Comparison of ENCODE assay signal across 8 mouse cellular contexts in the genomic region with DNA sequence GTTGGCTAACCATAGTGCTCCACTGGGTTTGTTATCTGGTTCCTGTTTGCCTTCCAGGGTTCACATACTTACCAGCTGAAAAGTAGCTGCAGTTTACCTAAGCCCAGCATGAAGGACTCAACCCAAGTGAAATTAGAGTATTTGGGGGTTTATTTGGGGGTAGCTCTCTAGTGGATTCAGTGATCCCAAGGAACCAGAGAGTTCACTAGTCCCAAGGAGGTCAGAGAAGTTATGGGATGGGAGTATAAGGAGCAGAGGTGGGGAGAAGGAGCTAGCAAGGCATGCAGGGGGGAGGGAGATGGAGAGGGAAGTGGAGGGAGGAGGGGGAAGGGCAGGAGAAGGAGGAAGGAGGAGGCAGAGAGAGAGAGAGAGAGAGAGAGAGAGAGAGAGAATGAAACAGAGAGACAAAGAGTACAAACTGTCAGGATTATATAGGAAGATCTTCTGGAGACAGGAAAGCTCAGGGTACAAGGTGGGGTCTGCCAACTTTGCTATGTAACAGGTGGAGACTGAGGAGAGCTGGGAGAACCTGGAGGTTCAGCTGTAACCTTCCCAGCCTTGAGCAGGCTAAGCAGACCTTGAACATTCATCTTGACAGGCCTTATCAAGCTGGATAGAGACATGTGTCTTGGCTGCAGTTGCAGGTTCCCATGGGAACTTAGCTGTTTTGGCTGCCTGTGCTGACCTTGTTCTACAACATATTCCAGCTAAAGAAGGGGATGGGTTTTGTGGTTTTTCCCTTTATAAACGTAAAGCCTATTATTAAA. TPM values are rescaled to one million over a fixed set of nuclear protein-coding genes. Genes with fewer than 3 reads are reported as not detected.
DNase-seq lines count a peak whose midpoint lies in the region; ATAC-seq lines count a peak whose summit lies in the region.

No protein-coding gene starts in this region.

- H3K27me3 ChIP-seq in erythroblast, embryonic 14.5 days (ENCODE audit: control insufficient read depth): no peaks in the 10 kb centered on the region

- no peaks in the 10 kb centered on the region for H3K9me3 ChIP-seq in erythroblast, embryonic 14.5 days (ENCODE audit: control insufficient read depth, low read length)

- no peak for ATAC-seq in erythroblast, adult 5-6 weeks (replicated peaks; ENCODE audit: low FRiP score, poor library complexity, severe bottlenecking)
- no peak for ATAC-seq in erythroid progenitor cell, adult 5-6 weeks (replicated peaks; ENCODE audit: low FRiP score, poor library complexity, severe bottlenecking)

- peaks cover 7% of the 10 kb centered on the region for H3K36me3 ChIP-seq in erythroblast, embryonic 14.5 days (ENCODE audit: control insufficient read depth)

- peak; percentile 14 to 24 for DNase-seq in adrenal gland, adult 18-20 months (ENCODE audit: low spot score in 2 of 2)
- peak; percentile 72 to 81 for DNase-seq in heart, adult 18-20 months
- DNase-seq in kidney, adult 9 months: peak; percentile 25
- peak; percentile 27 for DNase-seq in lung, postnatal 10 days
- no peak for DNase-seq in natural killer cell, adult 2 months (ENCODE audit: low spot score in 2 of 2)

- peak overlapping the region; percentile 65 for H3K4me3 ChIP-seq in erythroblast, embryonic 14.5 days (replicated peaks)

- H3K4me1 ChIP-seq in erythroblast, embryonic 14.5 days (ENCODE audit: control insufficient read depth): peaks cover 29% of the 10 kb centered on the region

RNA-seq across cellular contexts. Expression of a gene that starts 1.1 kb away (rescaled TPM):
- polyA plus RNA-seq in erythroblast, embryonic 14.5 days (2012): 0.04 TPM in 1 of 2 replicates, not detected in the other
- 7.5 and 8.5 TPM in 2 replicates for total RNA-seq in erythroblast, adult 5-6 weeks (2015; ENCODE audit: low replicate concordance)
- total RNA-seq in erythroblast, adult 5-6 weeks (2017; ENCODE audit: low replicate concordance): 6.4 and 16.6 TPM in 2 replicates
- 10 to 100 TPM; 27.4 to 44.2 TPM for total RNA-seq in adrenal gland, adult 18-20 months (2021)
- total RNA-seq in heart, adult 18-20 months (2021): 1 to 10 TPM; 3.4 to 6.6 TPM
- 9.0 and 14.3 TPM in 2 replicates for total RNA-seq in erythroid progenitor cell, adult 5-6 weeks (2015; ENCODE audit: low replicate concordance)
- total RNA-seq in erythroid progenitor cell, adult 5-6 weeks (2017; ENCODE audit: low replicate concordance): 19.8 and 25.7 TPM in 2 replicates

RNA-seq across cellular contexts. Expression of a gene that starts 33.6 kb away (rescaled TPM):
- 1.3 and 1.5 TPM in 2 replicates for polyA plus RNA-seq in erythroblast, embryonic 14.5 days (2012)
- 0.96 and 11.3 TPM in 2 replicates for total RNA-seq in erythroblast, adult 5-6 weeks (2015; ENCODE audit: low replicate concordance)
- 1.0 and 7.5 TPM in 2 replicates for total RNA-seq in erythroblast, adult 5-6 weeks (2017; ENCODE audit: low replicate concordance)
- total RNA-seq in adrenal gland, adult 18-20 months (2021): 10 to 100 TPM; 36.2 to 47.2 TPM
- total RNA-seq in heart, adult 18-20 months (2021): 10 to 100 TPM; 10.9 to 11.4 TPM
- total RNA-seq in erythroid progenitor cell, adult 5-6 weeks (2015; ENCODE audit: low replicate concordance): 1.7 and 5.0 TPM in 2 replicates
- total RNA-seq in erythroid progenitor cell, adult 5-6 weeks (2017; ENCODE audit: low replicate concordance): 18.7 and 38.0 TPM in 2 replicates

RNA-seq across cellular contexts. Expression of a gene that starts 33.6 kb away (rescaled TPM):
- polyA plus RNA-seq in erythroblast, embryonic 14.5 days (2012): 0.62 and 0.78 TPM in 2 replicates
- total RNA-seq in erythroblast, adult 5-6 weeks (2015; ENCODE audit: low replicate concordance): 2.7 and 9.4 TPM in 2 replicates
- 4.3 and 10.1 TPM in 2 replicates for total RNA-seq in erythroblast, adult 5-6 weeks (2017; ENCODE audit: low replicate concordance)
- total RNA-seq in adrenal gland, adult 18-20 months (2021): 10 to 100 TPM; 27.8 to 29.2 TPM
- total RNA-seq in heart, adult 18-20 months (2021): 10 to 100 TPM; 27.0 to 29.6 TPM
- 10.8 and 13.0 TPM in 2 replicates for total RNA-seq in erythroid progenitor cell, adult 5-6 weeks (2015; ENCODE audit: low replicate concordance)
- total RNA-seq in erythroid progenitor cell, adult 5-6 weeks (2017; ENCODE audit: low replicate concordance): 19.0 and 26.6 TPM in 2 replicates

Comparison
In these comparisons a context has a peak if more than half of its experiments do, and no peak if none do; other contexts are left out.
1. DNase-seq: peak in adrenal gland, adult 18-20 months (2 of 2), heart, adult 18-20 months (2 of 2), kidney, adult 9 months (single experiment) and lung, postnatal 10 days (single experiment); none in natural killer cell, adult 2 months (0 of 2).